Mouse (Mus musculus) right cerebral cortex, postnatal 36 days (tissue): ENCODE measurements around the gene Hlcs.

Experiments
- DNase-seq, 2 experiments: peaks; one replicate each; pipeline ENCODE4 v3.0.0; 2022; ENCODE audit warnings: low spot score in 2 of 2, mixed read lengths in 1 of 2

Hlcs gene

GRCm38 (mm10) chr16:94246058-94246784, 67.2 kb downstream of the Hlcs start:
- no peak for DNase-seq

- no peak for DNase-seq
Measured at GRCm38 (mm10) chr16:94241126-94241525, 72.2 kb downstream of the Hlcs start.

GRCm38 (mm10) chr16:94240190-94240589, 73.2 kb downstream of the Hlcs start:
- no peak for DNase-seq

DNA sequence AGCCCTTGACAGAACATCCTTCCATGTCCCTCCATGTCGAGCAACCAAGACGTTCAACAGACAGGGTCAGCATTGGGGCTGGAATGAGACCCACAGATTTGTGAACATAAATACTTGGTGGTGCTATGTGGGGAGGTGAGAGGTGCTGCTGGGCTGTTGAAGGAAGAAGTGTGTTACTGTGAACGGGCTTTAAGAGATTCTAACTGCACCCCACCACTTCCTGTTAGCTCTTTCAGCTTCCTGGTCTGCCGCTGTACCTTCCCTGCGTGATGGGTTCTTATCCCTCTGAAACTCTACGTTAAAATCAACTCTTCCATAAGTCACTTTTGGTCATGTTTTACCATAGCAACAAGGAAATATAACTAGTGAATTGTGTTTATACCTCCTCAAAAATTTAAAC, 73.8 kb downstream of the Hlcs start:
- DNase-seq = no peak

GRCm38 (mm10) chr16:94239146-94239545, 74.2 kb downstream of the Hlcs start:
- no peak for DNase-seq

GRCm38 (mm10) chr16:94237130-94237484, 76.3 kb downstream of the Hlcs start:
- no peak for DNase-seq

DNA sequence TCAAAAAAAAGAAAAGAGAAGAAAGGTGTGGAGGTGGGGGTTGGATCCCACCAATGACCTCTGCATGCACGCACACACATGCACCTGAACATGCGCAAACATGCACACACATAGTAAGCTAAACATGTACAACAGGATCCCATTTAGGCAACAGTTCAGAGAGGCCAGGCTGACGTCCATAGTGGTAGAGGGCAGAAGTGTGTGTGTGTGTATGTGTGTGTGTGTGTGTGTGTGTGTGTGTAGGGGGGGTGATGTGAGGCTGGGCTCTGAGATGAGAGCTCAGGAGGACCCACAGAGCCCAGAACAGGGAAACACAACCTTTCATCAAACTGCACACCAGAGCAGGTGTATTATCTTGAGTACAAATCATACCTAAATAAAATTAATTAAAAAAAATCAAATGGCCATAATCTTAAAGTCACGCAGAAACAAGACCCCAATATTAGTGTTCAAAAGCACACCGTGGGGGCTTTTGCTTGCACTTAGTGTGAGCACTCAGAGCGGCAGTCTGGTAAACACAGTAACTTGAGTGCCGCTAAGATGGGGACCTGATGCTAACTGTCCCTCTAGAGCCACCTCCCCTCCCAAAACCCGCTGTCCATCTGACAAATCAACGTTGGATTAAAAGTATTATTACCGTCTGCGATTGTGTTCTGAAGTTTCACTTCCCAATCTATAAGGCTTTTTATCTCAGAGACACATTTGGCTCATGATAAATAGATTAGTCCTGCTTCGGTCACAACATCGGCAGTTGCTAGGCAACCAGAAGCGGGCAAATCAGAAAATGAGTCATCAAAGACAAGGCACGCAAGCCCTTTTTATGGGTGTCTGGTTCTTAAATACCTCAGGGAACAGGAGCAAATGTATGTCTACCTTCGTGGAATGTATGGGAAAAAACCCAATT, 76.9 kb downstream of the Hlcs start:
- DNase-seq = peak in 1 of 2 experiments; percentile 28

GRCm38 (mm10) chr16:94235718-94236117, 77.7 kb downstream of the Hlcs start:
- DNase-seq = no peak

DNA sequence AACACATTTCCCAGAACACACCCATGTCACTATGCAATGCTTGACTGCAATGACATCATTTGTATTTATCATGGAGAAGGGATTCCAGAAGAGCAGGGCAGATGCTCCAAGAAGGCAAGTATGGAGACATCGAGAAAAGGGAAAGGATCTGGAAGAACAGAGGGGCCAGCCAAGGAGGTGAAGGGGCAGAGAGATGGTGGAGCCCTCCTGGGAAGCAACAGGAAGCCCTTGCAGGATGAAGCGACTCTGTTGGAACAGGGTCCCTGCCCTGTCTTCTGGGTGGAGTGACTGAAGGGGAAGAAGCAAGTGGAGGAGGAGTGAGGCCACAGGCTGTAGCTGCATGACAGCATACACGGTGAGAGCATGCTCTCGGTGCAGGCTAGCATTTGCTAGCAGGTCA, 79.2 kb downstream of the Hlcs start:
- DNase-seq = no peak

- no peak for DNase-seq
Measured at GRCm38 (mm10) chr16:94230909-94231575, 82.3 kb downstream of the Hlcs start.

- no peak for DNase-seq
Measured at GRCm38 (mm10) chr16:94230499-94230898, 82.9 kb downstream of the Hlcs start.

- no peak for DNase-seq
Measured at GRCm38 (mm10) chr16:94229890-94230289, 83.5 kb downstream of the Hlcs start.

DNA sequence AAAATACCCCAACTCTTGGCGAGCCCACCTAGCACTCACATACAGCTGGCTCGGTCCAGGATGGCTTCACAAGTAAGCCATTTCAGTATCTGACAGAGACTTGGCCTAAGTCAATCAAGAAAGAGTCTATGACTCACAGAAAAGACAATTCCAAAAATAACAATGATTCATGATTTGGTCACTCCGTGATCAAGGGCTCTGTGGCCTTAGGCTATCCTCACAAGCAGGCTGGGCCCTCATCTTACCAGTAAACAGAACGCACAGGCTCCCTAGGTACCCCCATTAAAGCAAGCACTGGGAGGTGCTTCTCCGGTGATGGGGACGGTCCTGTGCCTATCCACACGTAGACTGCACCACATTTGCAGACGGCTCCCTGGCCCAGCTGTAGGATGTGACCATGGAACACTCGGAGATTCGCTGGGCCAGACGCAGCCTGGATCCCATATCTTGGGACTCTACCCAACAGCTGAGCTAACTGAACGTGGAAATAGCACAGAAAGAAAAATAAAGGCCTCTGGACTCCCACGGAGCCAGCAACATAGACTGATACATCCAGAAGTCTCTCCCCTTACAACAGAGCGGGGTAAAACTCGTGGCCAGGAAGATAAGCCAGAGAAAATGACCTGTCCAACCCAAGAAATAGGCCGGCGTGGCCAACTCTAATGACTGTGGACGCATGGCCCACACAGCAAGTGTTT, 84.4 kb downstream of the Hlcs start:
- DNase-seq = no peak

DNA sequence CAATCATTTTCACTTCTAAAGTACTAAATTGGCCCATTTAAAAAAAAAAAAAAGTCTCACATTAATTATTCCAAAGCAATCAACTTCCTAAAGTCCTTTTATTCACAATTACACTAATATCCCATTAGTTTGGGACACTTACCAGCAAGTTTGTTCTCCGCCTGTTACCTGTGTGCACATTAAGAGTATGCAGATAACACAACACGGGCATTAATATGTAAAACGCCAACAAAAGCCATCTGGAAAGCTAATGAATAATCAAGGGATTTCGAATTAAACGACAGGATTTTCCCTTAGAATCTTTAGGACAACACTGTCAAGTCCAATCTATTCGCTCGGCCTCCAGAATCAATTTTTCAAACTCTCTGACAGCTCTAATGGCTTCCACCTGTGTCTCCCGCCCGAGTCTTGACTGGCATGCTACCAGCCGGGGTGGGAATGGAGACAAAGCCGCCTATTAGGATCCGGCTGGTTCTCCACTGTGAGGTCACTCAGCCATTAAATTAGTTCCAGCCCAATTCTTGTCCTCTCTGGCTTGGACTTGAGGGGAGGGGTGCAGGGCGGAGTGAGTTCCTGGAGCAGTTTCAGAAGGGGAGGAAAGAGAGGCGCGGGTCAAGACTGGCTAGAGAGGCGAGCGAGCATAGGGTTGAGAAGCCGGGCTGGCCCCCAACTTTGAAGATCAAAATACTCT, 85.9 kb downstream of the Hlcs start:
- no peak for DNase-seq

GRCm38 (mm10) chr16:94223363-94223720, 90.0 kb downstream of the Hlcs start:
- no peak for DNase-seq

GRCm38 (mm10) chr16:94222646-94223362, 90.6 kb downstream of the Hlcs start:
- no peak for DNase-seq

DNA sequence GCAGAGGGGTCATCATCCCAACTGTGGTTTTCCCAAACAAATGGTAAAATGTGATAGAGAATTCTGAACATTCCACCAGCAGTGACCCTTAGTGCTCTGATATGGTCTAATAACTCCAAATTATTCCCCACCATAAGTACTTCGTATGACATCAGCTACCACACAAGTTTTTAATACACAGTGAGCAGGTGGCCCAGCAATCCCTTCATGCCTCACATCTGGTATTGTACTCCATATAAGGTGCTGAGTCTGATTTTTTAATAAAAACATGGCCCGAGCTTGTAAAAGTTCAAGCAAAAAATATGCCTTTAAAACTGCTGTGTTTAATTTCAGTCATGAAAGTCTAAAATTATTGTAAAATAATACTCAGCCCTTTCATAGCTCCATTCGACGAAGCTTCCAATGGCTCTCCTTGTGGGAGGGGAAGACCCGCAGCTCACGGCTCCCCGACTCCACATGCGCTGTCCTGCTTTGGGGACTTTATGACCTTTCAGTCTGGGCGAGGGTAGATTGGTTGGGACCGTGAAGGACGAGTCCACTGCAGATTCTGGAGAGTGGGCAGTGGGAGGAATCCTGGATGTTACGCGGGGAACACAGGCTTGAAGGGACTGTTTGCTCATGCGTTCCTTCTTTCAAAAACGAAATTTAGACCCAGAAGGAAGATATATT, 102.5 kb downstream of the Hlcs start:
- no peak for DNase-seq

DNA sequence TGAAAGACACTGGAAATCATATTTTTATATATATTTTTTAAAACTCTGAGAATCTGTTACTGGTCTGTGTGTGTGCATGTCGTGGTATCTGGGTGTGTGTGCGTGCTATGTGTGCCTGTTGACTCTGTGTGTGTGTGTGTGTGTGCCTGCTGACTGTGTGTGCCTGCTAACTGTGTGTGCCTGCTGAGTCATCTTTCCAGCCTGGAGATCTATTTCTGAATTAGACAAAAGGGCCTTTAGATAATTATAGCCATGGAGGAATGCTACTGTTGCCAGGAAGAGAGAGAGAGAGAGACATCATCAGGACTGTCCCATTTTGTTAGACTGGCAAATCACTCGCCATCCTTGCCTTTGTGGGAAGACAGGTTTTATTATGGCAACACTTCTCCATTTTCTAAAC, 103.7 kb downstream of the Hlcs start:
- peak; percentile 60 to 77 for DNase-seq

GRCm38 (mm10) chr16:94208826-94209225, 104.5 kb downstream of the Hlcs start:
- DNase-seq = peak; percentile 37 to 51

DNA sequence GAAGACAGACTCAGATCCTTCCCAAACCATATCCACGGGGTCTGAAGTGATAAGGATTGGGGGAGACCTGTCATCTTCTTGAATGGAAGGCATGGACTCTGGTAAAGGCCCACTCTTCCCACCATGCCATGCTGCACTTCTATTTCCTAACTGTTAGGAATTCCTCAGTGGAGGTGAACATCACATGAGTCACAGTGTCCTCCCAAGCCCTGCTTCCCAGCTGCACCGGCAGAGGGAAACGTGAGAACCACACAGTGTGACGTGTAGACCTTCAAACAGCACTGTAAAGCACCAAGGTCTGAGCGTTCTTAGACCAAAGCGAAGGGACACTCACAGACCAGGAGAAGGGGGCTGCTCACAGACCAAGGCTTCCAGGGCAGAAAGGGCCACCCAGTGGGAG, 105.2 kb downstream of the Hlcs start:
- no peak for DNase-seq
